Mouse (Mus musculus) small intestine, adult 2 months (tissue): ENCODE data around the gene Ak6. TPM values are rescaled to one million over a fixed set of nuclear protein-coding genes. Genes with fewer than 3 reads are reported as not detected.

Experiments
- H3K27ac ChIP-seq: fragments of 200-500 bp; 2 replicates; pipeline ENCODE4 v1.5.1; 2012; ENCODE audit warnings: low read depth, low read length, control low read depth, inconsistent platforms; ENCODE audit not compliant: insufficient read depth
- H3K27me3 ChIP-seq: fragments of 200-500 bp; 2 replicates; pipeline ENCODE4 v1.6.1; 2012; ENCODE audit warnings: mild to moderate bottlenecking, moderate library complexity, low read length, inconsistent platforms; ENCODE audit not compliant: control insufficient read depth, insufficient read depth
- H3K36me3 ChIP-seq: fragments of 200-500 bp; 2 replicates; pipeline ENCODE4 v1.6.1; 2012; ENCODE audit warnings: mild to moderate bottlenecking, low read length, control low read depth, inconsistent platforms; ENCODE audit not compliant: control insufficient read depth, insufficient read depth
- H3K4me1 ChIP-seq: fragments of 200-500 bp; 2 replicates; pipeline ENCODE4 v1.6.1; 2012; ENCODE audit warnings: low read length, inconsistent platforms, mixed read lengths; ENCODE audit not compliant: control insufficient read depth, insufficient read depth, insufficient read length
- H3K4me3 ChIP-seq: fragments of 200-500 bp; 2 replicates; pipeline ENCODE4 v1.5.1; 2012; ENCODE audit warnings: low read depth, mild to moderate bottlenecking, control low read depth, inconsistent platforms, low read length, moderate library complexity
- CTCF ChIP-seq: fragments of 200-500 bp; IDR thresholded peaks from 2 replicates; pipeline ENCODE4 v1.5.1; 2012; ENCODE audit warnings: low read depth, mild to moderate bottlenecking, control low read depth, inconsistent platforms, low read length, moderate library complexity, mixed read lengths; ENCODE audit not compliant: insufficient replicate concordance, insufficient read length; ENCODE audit errors: extremely low read depth
- POLR2A ChIP-seq: fragments of 200-500 bp; IDR thresholded peaks from 2 replicates; pipeline ENCODE4 v1.6.1; 2012; ENCODE audit warnings: low read depth, mild to moderate bottlenecking, control low read depth, inconsistent platforms, low read length, moderate library complexity
- WGBS: fragments of 180-500 bp; shearing (Covaris S2); methylation state at CpG from one replicate; pipeline ENCODE4 v1.1.7; 2018; 5-methylcytosine and 5-hydroxymethylcytosine counted together
- polyA plus RNA-seq: library from polyadenylated mRNA; depleted of rRNA; stranded (reverse); fragments of >200 nt; gene quantifications from 2 replicates; pipeline ENCODE4 v1.2.3, GENCODE M21; 2012; rRNA removed

Ak6 gene
- polyA plus RNA-seq, 1 experiment, result 10.0 TPM

GRCm38 (mm10) chr13:100698866-100699265, 48.1 kb downstream of the Ak6 start:
- no peak for TF ChIP-seq CTCF
- no peak for TF ChIP-seq POLR2A
- peaks cover 44% of the 10 kb centered on the region for H3K36me3 ChIP-seq
- H3K4me3 ChIP-seq, result no peak overlapping the region
- H3K27ac ChIP-seq, result no peak overlapping the region
- no peaks in the 10 kb centered on the region for H3K4me1 ChIP-seq
- WGBS, result 93% methylated on average over 10 of the region's 10 CpGs
- no peaks in the 10 kb centered on the region for H3K27me3 ChIP-seq

DNA sequence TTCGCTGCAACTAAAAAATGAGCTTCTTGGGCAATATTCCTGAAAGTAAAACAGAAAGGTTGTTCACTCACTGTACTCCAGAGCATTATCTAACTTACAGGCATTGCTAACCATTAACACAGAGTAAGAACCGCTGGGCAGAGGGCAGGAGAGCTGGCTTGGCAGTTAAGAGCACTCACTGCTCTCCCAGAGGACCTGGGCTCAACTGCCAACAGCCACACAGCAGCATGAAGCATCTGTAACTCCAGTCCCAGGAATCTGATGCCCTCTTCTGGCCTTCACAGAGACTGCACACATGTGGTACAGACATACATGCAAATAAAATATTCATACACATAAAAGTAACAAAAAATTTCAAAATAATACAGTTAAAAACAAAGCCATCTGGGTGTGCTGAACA, 52.7 kb downstream of the Ak6 start:
- no peaks in the 10 kb centered on the region for H3K4me1 ChIP-seq
- TF ChIP-seq POLR2A (no peak), CTCF (no peak)
- no peaks in the 10 kb centered on the region for H3K27me3 ChIP-seq
- WGBS, result 96% methylated on average over 2 of the region's 2 CpGs
- peaks cover 56% of the 10 kb centered on the region for H3K36me3 ChIP-seq
- no peak overlapping the region for H3K27ac ChIP-seq
- no peak overlapping the region for H3K4me3 ChIP-seq

- Histone ChIP-seq H3K27me3 (no peaks in the 10 kb centered on the region), H3K36me3 (peaks cover 66% of the 10 kb centered on the region), H3K27ac (no peak overlapping the region), H3K4me3 (no peak overlapping the region), H3K4me1 (no peaks in the 10 kb centered on the region)
- 95% methylated on average over 7 of the region's 7 CpGs for WGBS
- TF ChIP-seq CTCF, result no peak
- TF ChIP-seq POLR2A, result no peak
These were observed 55.4 kb downstream of the Ak6 start for GRCm38 (mm10) chr13:100706206-100706605.

DNA sequence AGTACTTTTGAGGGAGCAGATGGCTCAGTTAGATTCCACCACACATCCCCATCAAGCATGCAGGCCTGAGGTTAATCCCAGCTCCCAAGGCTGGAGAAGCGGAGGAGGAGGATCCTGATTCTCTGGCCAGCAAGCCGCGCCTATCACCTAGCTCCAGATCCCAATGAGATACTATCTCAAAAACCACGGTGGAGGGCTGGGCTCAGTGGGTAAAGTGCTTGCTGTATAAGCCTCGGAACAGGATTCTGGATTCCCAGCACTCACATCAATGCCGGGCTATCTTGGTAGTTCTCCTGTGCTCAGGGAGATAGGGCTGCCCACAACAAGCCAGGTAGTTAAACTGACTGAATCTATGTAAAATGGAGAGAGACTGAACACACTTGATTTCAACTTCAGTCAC, 64.7 kb downstream of the Ak6 start:
- no peak for TF ChIP-seq POLR2A
- no peak for TF ChIP-seq CTCF
- Histone ChIP-seq H3K27me3 (no peaks in the 10 kb centered on the region), H3K4me3 (no peak overlapping the region), H3K27ac (no peak overlapping the region), H3K4me1 (no peaks in the 10 kb centered on the region), H3K36me3 (peaks cover 56% of the 10 kb centered on the region)
- 84% methylated on average over 6 of the region's 6 CpGs for WGBS

Other genes starting within 250 kb of the Ak6 start
- gene Naip1, start 198.1 kb upstream of the Ak6 start, polyA plus RNA-seq, result 3.7 and 7.6 TPM in 2 replicates
- 4.3 and 9.1 TPM in 2 replicates for gene Gtf2h2, start 158.4 kb upstream of the Ak6 start, polyA plus RNA-seq
- gene Ocln, start 98.3 kb upstream of the Ak6 start, polyA plus RNA-seq, result 7.4 and 23.3 TPM in 2 replicates
- 8.0 and 18.3 TPM in 2 replicates for gene Marveld2, start 34.0 kb upstream of the Ak6 start, polyA plus RNA-seq
- 0.42 and 0.75 TPM in 2 replicates for gene Rad17, start 72 bp downstream of the Ak6 start, polyA plus RNA-seq
- 0.13 and 0.63 TPM in 2 replicates for gene Taf9, start 600 bp downstream of the Ak6 start, polyA plus RNA-seq
- 0.39 and 0.41 TPM in 2 replicates for gene Ccdc125, start 18.7 kb downstream of the Ak6 start, polyA plus RNA-seq
- 2.9 and 6.9 TPM in 2 replicates for gene Cdk7, start 80.0 kb downstream of the Ak6 start, polyA plus RNA-seq
- gene Mrps36, start 93.7 kb downstream of the Ak6 start, polyA plus RNA-seq, result 28.9 and 50.7 TPM in 2 replicates
- 0.33 TPM in 1 of 2 replicates, not detected in the other for gene Cenph, start 124.9 kb downstream of the Ak6 start, polyA plus RNA-seq
- gene Ccnb1, start 135.6 kb downstream of the Ak6 start, polyA plus RNA-seq, result 4.3 and 11.2 TPM in 2 replicates
- gene Slc30a5, start 182.4 kb downstream of the Ak6 start, polyA plus RNA-seq, result 14.0 and 24.7 TPM in 2 replicates